Mouse (Mus musculus) ES-Bruce4 (cell line): ENCODE measurements around the gene Gm28635. TPM values are rescaled to one million over a fixed set of nuclear protein-coding genes. Genes with fewer than 3 reads are reported as not detected.
A peak's percentile ranks its signal among the peaks of the same experiment; 100 is the strongest.

Experiments used
- H3K27ac ChIP-seq: 2 replicates; pipeline ENCODE4 v1.5.1; 2012; ENCODE audit warnings: low read length, inconsistent platforms; ENCODE audit not compliant: insufficient read depth
- H3K27me3 ChIP-seq: 2 replicates; pipeline ENCODE4 v1.6.1; 2012; ENCODE audit warnings: mild to moderate bottlenecking, low read length, inconsistent platforms; ENCODE audit not compliant: control insufficient read depth, poor library complexity, insufficient read depth, severe bottlenecking
- H3K36me3 ChIP-seq: 2 replicates; pipeline ENCODE4 v1.6.1; 2012; ENCODE audit warnings: inconsistent platforms, mild to moderate bottlenecking, low read length, moderate library complexity; ENCODE audit not compliant: control insufficient read depth, poor library complexity, insufficient read depth, severe bottlenecking
- H3K4me1 ChIP-seq: one replicate; pipeline ENCODE4 v1.8.1; 2011; ENCODE audit warnings: low read length; ENCODE audit not compliant: control insufficient read depth, insufficient read depth
- H3K4me3 ChIP-seq: 2 replicates; pipeline ENCODE4 v1.5.1; 2011; ENCODE audit warnings: low read depth, mild to moderate bottlenecking, low read length
- H3K9ac ChIP-seq: 2 replicates; pipeline ENCODE4 v1.6.1; 2012; ENCODE audit warnings: low read depth, mild to moderate bottlenecking, inconsistent platforms; ENCODE audit not compliant: poor library complexity, severe bottlenecking
- H3K9me3 ChIP-seq: replicated peaks from 2 replicates; pipeline ENCODE4 v1.6.1; 2012; ENCODE audit warnings: mild to moderate bottlenecking, low read length, inconsistent platforms; ENCODE audit not compliant: control insufficient read depth, poor library complexity, insufficient read depth, severe bottlenecking
- CTCF ChIP-seq: IDR thresholded peaks from one replicate; pipeline ENCODE4 v1.8.1; 2011; ENCODE audit warnings: low read depth, low read length
- EP300 ChIP-seq: IDR thresholded peaks from 2 replicates; pipeline ENCODE4 v1.6.1; 2011; ENCODE audit warnings: low read depth, low read length; ENCODE audit not compliant: insufficient read depth
- POLR2A ChIP-seq: IDR thresholded peaks from one replicate; pipeline ENCODE4 v1.8.1; 2011; ENCODE audit warnings: low read length; ENCODE audit not compliant: insufficient read depth
- polyA plus RNA-seq: library from polyadenylated mRNA; stranded (reverse); fragments of >200 nt; gene quantifications from 2 replicates; pipeline ENCODE4 v1.2.4, GENCODE M21; 2011; ENCODE audit warnings: low read depth; ENCODE audit not compliant: missing spikeins, insufficient read depth, insufficient read length

Gene Gm28635
- polyA plus RNA-seq, 1 experiment = not detected

- peaks cover 2% of the 10 kb centered on the region for H3K4me1 ChIP-seq
- no peak overlapping the region for H3K4me3 ChIP-seq
- TF ChIP-seq EP300 = no peak
- no peak for TF ChIP-seq CTCF
- no peak for TF ChIP-seq POLR2A
- H3K9me3 ChIP-seq = no peaks in the 10 kb centered on the region
- H3K36me3 ChIP-seq = peaks cover 5% of the 10 kb centered on the region
- no peaks in the 10 kb centered on the region for H3K27me3 ChIP-seq
- H3K27ac ChIP-seq = peak overlapping the region; percentile 90
- H3K9ac ChIP-seq = no peak overlapping the region
Observed at GRCm38 (mm10) chr2:84632001-84632400, 45.8 kb downstream of the Gm28635 start.

GRCm38 (mm10) chr2:84627036-84627435, 50.8 kb downstream of the Gm28635 start:
- no peaks in the 10 kb centered on the region for H3K4me1 ChIP-seq
- no peak overlapping the region; the same call in 1 of the 2 replicates for H3K27ac ChIP-seq
- H3K9me3 ChIP-seq = no peaks in the 10 kb centered on the region
- no peak overlapping the region for H3K4me3 ChIP-seq
- H3K27me3 ChIP-seq = no peaks in the 10 kb centered on the region
- H3K9ac ChIP-seq = no peak overlapping the region
- peaks cover 11% of the 10 kb centered on the region for H3K36me3 ChIP-seq
- no peak for TF ChIP-seq CTCF
- no peak for TF ChIP-seq EP300
- no peak for TF ChIP-seq POLR2A

GRCm38 (mm10) chr2:84626366-84626975, 51.4 kb downstream of the Gm28635 start:
- Histone ChIP-seq H3K4me3 (no peak overlapping the region), H3K36me3 (peaks cover 13% of the 10 kb centered on the region), H3K4me1 (no peaks in the 10 kb centered on the region), H3K9me3 (no peaks in the 10 kb centered on the region), H3K27me3 (no peaks in the 10 kb centered on the region), H3K9ac (no peak overlapping the region), H3K27ac (peak overlapping the region; percentile 38)
- TF ChIP-seq EP300 (no peak), CTCF (no peak)

- H3K4me1 ChIP-seq = no peaks in the 10 kb centered on the region
- no peak for TF ChIP-seq CTCF
- TF ChIP-seq EP300 = no peak
- TF ChIP-seq POLR2A = no peak
- no peak overlapping the region for H3K27ac ChIP-seq
- no peaks in the 10 kb centered on the region for H3K27me3 ChIP-seq
- H3K9ac ChIP-seq = no peak overlapping the region
- H3K36me3 ChIP-seq = peaks cover 29% of the 10 kb centered on the region
- H3K4me3 ChIP-seq = no peak overlapping the region
- no peaks in the 10 kb centered on the region for H3K9me3 ChIP-seq
Observed at GRCm38 (mm10) chr2:84624201-84624600, 53.6 kb downstream of the Gm28635 start.

- Histone ChIP-seq H3K4me1 (no peaks in the 10 kb centered on the region), H3K27me3 (no peaks in the 10 kb centered on the region), H3K9me3 (no peaks in the 10 kb centered on the region), H3K9ac (no peak overlapping the region), H3K27ac (no peak overlapping the region; the same call in 1 of the 2 replicates), H3K4me3 (no peak overlapping the region), H3K36me3 (peaks cover 33% of the 10 kb centered on the region)
- TF ChIP-seq POLR2A (no peak), EP300 (no peak), CTCF (no peak)
Observed at GRCm38 (mm10) chr2:84623428-84624119, 54.3 kb downstream of the Gm28635 start.

GRCm38 (mm10) chr2:84622668-84623067, 55.2 kb downstream of the Gm28635 start:
- no peak overlapping the region for H3K4me3 ChIP-seq
- TF ChIP-seq CTCF (no peak), POLR2A (no peak), EP300 (no peak)
- H3K27me3 ChIP-seq = no peaks in the 10 kb centered on the region
- H3K27ac ChIP-seq = peak overlapping the region; percentile 75
- H3K4me1 ChIP-seq = no peaks in the 10 kb centered on the region
- no peaks in the 10 kb centered on the region for H3K9me3 ChIP-seq
- peaks cover 32% of the 10 kb centered on the region for H3K36me3 ChIP-seq
- H3K9ac ChIP-seq = no peak overlapping the region
